Mouse (Mus musculus): ENCODE data around the gene Fbxo8. TPM values are rescaled to one million over a fixed set of nuclear protein-coding genes. Genes with fewer than 3 reads are reported as not detected.
A peak's percentile ranks its signal among the peaks of the same experiment; 100 is the strongest.

Fbxo8 gene
- total and polyA plus RNA-seq, 3 experiments: 17.0 to 28.8 TPM; not detected in 1

GRCm38 (mm10) chr8:56617271-56617670 lies 66.4 kb downstream of the Fbxo8 start:
- Histone ChIP-seq H3K9me3 (replicated peaks; ENCODE audit: insufficient read depth, low read length) (no peaks in the 10 kb centered on the region), H3K4me1 (ENCODE audit: control insufficient read depth in 1 of 2, insufficient read depth in 2 of 2, low read length in 2 of 2) (peaks cover 1 to 13% of the 10 kb centered on the region in 2 experiments; a peak in 3 of 4 replicates), H3K27ac (ENCODE audit: control insufficient read depth, low read depth, low read length) (no peak overlapping the region), H3K9ac (ENCODE audit: control insufficient read depth, low read depth, low read length, poor library complexity, severe bottlenecking) (no peak overlapping the region), H3K4me3 (ENCODE audit: control insufficient read depth in 1 of 2, insufficient read depth in 1 of 2, low read depth in 2 of 2, low read length in 2 of 2) (no peak overlapping the region), H3K27me3 (ENCODE audit: control insufficient read depth in 1 of 2, insufficient read depth in 2 of 2, low read length in 2 of 2) (no peaks in the 10 kb centered on the region; a peak in 1 of 4 replicates), H3K79me2 (ENCODE audit: control insufficient read depth, insufficient read depth, low read length, poor library complexity) (no peaks in the 10 kb centered on the region), H3K36me3 (ENCODE audit: control insufficient read depth in 1 of 2, insufficient read depth in 2 of 2, low read length in 2 of 2) (peaks cover 0 to 7% of the 10 kb centered on the region in 2 experiments; a peak in 2 of 4 replicates)
- no peak for DNase-seq (ENCODE audit: low read depth, low spot score)
- no peak for TF ChIP-seq TBP (IDR thresholded peaks at IDR 0.05; ENCODE audit: low read depth, low read length)
- no peak for TF ChIP-seq ZKSCAN1 (IDR thresholded peaks at IDR 0.05; ENCODE audit: low read depth, low read length)
- no peak for TF ChIP-seq KAT2A (conservative IDR thresholded peaks at IDR 0.05; ENCODE audit: low read depth, low read length)
- TF ChIP-seq MYC (IDR thresholded peaks at IDR 0.05; ENCODE audit: low read depth, low read length): no peak
- TF ChIP-seq POLR2AphosphoS5 (IDR thresholded peaks at IDR 0.05; ENCODE audit: borderline replicate concordance, low read depth, low read length): no peak
- no peak for TF ChIP-seq ZC3H11A (IDR thresholded peaks at IDR 0.05; ENCODE audit: low read depth, low read length)
- TF ChIP-seq MEF2A (IDR thresholded peaks at IDR 0.05; ENCODE audit: extremely low read depth, insufficient replicate concordance, low read depth, low read length, poor library complexity, severe bottlenecking): no peak
- TF ChIP-seq GABPA (IDR thresholded peaks at IDR 0.05; ENCODE audit: low read depth, low read length): no peak
- TF ChIP-seq MYB (IDR thresholded peaks at IDR 0.05; ENCODE audit: low read depth, low read length): no peak
- no peak for TF ChIP-seq POLR2A (IDR thresholded peaks at IDR 0.05; ENCODE audit: control insufficient read depth in 1 of 2, insufficient read depth in 1 of 2, low read depth in 1 of 2, low read length in 2 of 2, poor library complexity in 1 of 2)
- TF ChIP-seq RAD21 (IDR thresholded peaks at IDR 0.05; ENCODE audit: low read depth, low read length): no peak
- TF ChIP-seq POLR2AphosphoS2 (IDR thresholded peaks at IDR 0.05; ENCODE audit: low read length): no peak
- no peak for TF ChIP-seq CTCF (IDR thresholded peaks at IDR 0.05 in 2 of 3, conservative IDR thresholded peaks at IDR 0.05 in 1 of 3; ENCODE audit: control insufficient read depth in 1 of 3, insufficient read depth in 1 of 3, low read depth in 2 of 3, low read length in 3 of 3, poor library complexity in 1 of 3, severe bottlenecking in 1 of 3)
- TF ChIP-seq TAL1 (IDR thresholded peaks at IDR 0.05; ENCODE audit: low read length): no peak
- TF ChIP-seq UBTF (IDR thresholded peaks at IDR 0.05; ENCODE audit: borderline replicate concordance, insufficient read depth, low read depth, low read length): no peak
- no peak for TF ChIP-seq ZNF384 (IDR thresholded peaks at IDR 0.05; ENCODE audit: low read depth, low read length)
- TF ChIP-seq JUND (IDR thresholded peaks at IDR 0.05; ENCODE audit: low read depth, low read length): no peak
- TF ChIP-seq ETS1 (IDR thresholded peaks at IDR 0.05; ENCODE audit: low read depth, low read length): no peak

DNA sequence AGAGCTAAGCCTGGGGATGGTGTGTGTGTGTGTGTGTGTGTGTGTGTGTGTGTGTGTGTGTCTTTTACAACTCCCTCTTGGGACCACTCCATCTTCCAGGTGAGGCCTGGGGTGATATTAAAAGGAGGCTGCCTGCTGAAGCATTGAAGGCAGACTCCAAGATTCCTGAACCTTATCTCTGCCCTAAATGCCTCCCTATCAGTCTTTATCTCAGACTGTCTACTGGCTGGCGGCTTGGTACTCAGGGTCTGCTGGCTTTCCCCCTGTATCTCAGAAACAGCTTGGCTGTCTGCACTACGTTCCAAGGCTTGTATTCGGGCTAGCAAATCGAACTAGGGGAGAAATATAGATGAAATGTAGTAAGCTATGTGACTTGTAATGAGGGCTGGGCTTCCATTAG lies 68.2 kb downstream of the Fbxo8 start:
- Histone ChIP-seq H3K4me3 (ENCODE audit: control insufficient read depth in 1 of 2, insufficient read depth in 1 of 2, low read depth in 2 of 2, low read length in 2 of 2) (no peak overlapping the region), H3K9ac (ENCODE audit: control insufficient read depth, low read depth, low read length, poor library complexity, severe bottlenecking) (no peak overlapping the region), H3K79me2 (ENCODE audit: control insufficient read depth, insufficient read depth, low read length, poor library complexity) (no peaks in the 10 kb centered on the region), H3K27me3 (ENCODE audit: control insufficient read depth in 1 of 2, insufficient read depth in 2 of 2, low read length in 2 of 2) (no peaks in the 10 kb centered on the region), H3K27ac (ENCODE audit: control insufficient read depth, low read depth, low read length) (no peak overlapping the region), H3K4me1 (ENCODE audit: control insufficient read depth in 1 of 2, insufficient read depth in 2 of 2, low read length in 2 of 2) (peaks cover 1 to 13% of the 10 kb centered on the region in 2 experiments; a peak in 3 of 4 replicates), H3K9me3 (replicated peaks; ENCODE audit: insufficient read depth, low read length) (no peaks in the 10 kb centered on the region), H3K36me3 (ENCODE audit: control insufficient read depth in 1 of 2, insufficient read depth in 2 of 2, low read length in 2 of 2) (peaks cover 0 to 7% of the 10 kb centered on the region in 2 experiments; a peak in 2 of 4 replicates)
- peak; percentile 51; the same call in 1 of the 2 replicates for TF ChIP-seq TCF12 (IDR thresholded peaks at IDR 0.05; ENCODE audit: low read depth, low read length)
- TF ChIP-seq GATA1 (IDR thresholded peaks at IDR 0.05; ENCODE audit: low read depth, low read length): peak; percentile 73; the same call in 1 of the 2 replicates
- no peak for TF ChIP-seq USF1 (IDR thresholded peaks at IDR 0.05; ENCODE audit: low read depth, low read length)
- peak; percentile 16 to 29; a peak in 1 of 4 replicates for TF ChIP-seq EP300 (IDR thresholded peaks at IDR 0.05; ENCODE audit: low read depth in 1 of 2, low read length in 2 of 2)
- DNase-seq (ENCODE audit: low read depth, low spot score): peak; percentile 14
